Mouse (Mus musculus): ENCODE data around the gene Brd7.

The Brd7 gene

DNA sequence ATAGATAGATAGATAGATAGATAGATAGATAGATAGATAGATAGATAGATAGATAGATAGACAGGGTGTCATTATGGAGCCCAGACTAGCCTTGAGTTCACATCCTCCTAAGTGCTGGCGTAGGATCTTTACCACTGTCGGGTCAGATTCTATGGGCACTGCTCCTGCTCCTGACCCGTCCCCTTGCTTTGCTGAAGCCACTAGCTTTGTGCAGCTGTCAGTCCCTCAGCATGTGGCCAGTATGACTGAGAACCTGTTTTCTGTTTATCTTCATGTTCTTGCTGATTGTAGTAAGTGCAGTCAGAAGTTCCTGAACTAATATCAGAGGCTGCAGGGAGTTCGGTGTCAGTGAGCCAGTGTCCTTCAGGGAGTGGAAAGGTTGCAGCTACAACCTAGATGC, 54.3 kb downstream of the Brd7 start:
- no peak for DNase-seq

DNA sequence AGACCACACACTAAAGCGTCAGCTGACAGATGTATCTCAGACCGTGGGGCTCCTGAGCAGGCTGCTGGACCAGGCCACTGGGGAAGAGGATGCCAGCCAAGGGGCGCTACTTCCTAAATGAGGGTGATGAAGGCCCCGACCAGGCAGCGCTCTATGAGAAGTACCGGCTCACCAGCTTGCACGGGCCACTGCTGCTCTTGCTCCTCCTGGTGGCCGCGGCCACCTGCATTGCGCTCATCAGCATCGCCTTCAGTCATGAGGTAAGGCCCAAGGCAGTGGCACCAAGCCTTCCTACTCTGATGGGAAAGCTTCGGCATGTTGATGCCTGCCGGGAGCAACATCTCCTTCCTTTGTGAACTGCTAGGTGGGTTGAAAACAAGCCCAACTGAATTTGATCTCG, 55.5 kb downstream of the Brd7 start:
- no peak for DNase-seq

GRCm38 (mm10) chr8:88305814-88306213, 56.2 kb downstream of the Brd7 start:
- no peak for DNase-seq

DNA sequence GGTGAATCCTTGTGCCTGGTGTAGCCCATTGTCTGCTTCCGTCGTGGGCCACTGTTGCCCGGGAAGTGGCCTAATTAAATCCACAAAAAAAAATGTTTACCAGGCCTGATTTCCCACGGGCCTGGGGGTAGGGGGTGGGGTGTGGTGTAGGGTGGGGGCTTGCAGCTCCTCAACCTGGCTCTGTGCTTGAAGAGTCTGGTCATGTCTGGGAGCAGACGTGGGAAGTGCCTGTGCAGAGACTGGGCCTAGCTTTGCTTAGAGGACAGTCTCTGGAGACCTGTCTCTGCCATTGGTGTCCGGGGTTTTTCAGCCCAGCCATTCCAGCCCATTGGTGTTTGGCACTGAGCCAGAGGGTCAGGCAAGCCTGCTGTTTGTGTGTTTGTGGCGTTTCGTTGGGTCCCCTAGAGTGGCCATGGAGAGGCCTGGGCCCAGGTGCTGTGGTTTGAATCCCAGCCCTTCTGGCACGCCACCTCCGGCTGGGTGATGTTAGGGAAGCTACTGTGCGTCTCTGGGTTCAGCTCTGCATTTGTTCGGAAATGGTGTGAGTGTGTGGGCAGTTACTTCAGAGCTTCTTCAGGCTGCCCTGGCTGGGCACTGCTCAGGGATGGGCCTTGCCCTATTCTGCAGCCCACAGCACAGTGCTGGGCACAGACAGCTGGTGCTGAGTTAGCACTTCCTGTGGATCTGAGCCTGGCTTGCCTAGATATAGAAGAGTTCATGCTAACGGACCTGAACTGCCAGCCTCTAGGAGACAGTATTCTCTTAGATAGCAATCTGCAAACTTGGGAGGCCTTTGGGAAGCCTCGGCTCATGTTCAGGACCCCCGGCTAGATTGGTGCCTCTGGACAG, 60.2 kb downstream of the Brd7 start:
- no peak for DNase-seq

GRCm38 (mm10) chr8:88299907-88300603, 61.9 kb downstream of the Brd7 start:
- no peak for DNase-seq

DNA sequence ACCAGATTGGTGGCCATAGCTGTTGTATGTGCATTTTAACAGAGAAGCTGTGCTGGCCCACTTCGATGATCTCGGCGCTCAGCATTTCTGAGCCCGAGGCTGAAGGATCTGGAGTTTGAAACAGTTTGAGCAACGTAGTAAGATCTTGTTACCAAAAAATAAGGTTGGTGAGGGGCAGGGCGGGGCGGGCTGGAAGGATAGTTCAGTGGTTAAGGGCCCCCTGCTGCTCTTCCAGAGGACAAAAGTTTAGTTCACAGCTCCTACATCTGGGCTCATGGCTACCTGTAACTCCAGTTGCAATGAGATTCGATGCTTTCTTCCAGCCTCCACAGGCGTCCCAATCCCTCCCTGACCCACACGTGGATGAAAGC, 63.3 kb downstream of the Brd7 start:
- no peak for DNase-seq

GRCm38 (mm10) chr8:88297976-88298732, 63.8 kb downstream of the Brd7 start:
- no peak for DNase-seq

DNA sequence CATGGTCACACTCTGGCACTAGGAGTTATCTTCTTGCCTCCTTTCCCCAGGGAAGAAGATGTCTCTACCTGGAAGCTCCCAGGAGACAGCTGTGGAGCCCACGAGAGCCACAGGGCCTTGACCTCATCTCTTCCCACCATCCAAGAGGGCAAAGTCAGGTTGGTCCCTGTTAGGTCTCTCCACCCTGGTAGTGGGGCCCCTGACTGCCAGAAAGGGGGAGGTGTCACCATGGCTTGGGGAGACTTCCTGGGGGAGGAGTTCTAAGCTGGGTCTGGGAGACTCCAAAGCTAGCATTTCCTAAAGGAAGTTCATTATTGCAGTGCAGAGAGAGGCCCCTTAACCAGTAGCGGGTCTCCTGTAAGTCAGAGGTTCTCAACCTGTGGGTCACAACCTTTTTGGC, 67.0 kb downstream of the Brd7 start:
- DNase-seq: no peak

DNA sequence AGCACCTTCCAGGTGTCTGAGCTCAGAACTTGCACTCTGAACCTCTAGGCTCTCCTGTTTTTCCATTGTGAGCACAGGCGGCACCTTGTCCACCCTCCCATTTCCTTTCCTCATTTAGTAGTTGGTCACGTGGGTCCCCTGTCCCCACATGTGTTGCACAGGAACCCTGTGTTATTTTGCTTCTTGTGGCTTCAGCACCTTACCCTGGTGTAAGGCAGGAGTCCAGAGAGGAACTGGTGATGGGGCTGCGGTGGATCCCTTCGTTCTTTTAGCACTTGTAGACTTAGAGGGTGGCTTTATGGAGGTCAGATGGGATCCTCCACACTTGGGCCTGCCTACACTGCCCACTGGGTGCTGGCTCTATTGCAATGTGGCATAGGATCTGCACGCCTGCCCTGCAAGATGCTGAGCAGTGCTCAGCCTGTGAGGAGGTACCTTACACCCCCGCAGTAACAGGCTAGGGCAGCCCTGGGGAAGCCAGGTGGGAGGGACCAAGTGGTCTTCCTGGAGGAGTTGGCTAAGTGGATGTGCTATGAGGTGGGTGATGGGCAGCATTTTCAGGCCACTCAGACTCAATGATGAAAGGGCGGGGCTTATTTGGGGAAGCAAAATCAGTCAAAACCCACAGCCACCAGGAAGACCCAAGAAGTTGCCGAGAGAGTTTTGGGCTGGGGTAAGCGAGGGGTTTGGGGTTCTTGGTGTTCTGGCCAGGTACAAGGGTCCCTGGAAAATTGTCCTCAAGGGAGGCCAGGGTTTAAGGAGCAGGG, 68.2 kb downstream of the Brd7 start:
- DNase-seq: no peak

- DNase-seq: no peak
Observed at GRCm38 (mm10) chr8:88292926-88293325, 69.1 kb downstream of the Brd7 start.

DNA sequence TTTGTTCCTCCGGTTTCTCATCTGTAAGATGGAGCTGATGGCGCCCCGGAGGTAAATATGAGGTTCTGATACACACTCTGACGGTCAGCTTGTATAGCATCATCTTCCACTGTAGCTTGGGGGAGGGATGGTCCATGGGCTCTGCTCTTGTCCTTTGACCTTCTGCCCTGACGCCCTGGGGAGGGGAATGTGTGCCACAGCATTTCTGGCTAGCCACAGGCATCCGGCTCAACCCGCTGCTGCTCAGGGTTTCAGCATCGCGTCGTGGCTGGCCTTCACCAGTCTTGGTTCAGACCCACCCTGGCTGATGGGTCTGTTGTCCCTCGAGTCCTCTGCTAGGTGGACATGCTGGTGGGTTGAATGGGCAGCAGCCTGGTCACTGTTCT, 70.7 kb downstream of the Brd7 start:
- no peak for DNase-seq

GRCm38 (mm10) chr8:88290326-88291304, 71.4 kb downstream of the Brd7 start:
- no peak for DNase-seq

GRCm38 (mm10) chr8:88289901-88290300, 72.1 kb downstream of the Brd7 start:
- no peak for DNase-seq

- no peak for DNase-seq
Observed at GRCm38 (mm10) chr8:88288622-88289242, 73.3 kb downstream of the Brd7 start.

GRCm38 (mm10) chr8:88286421-88286960, 75.5 kb downstream of the Brd7 start:
- no peak for DNase-seq

DNA sequence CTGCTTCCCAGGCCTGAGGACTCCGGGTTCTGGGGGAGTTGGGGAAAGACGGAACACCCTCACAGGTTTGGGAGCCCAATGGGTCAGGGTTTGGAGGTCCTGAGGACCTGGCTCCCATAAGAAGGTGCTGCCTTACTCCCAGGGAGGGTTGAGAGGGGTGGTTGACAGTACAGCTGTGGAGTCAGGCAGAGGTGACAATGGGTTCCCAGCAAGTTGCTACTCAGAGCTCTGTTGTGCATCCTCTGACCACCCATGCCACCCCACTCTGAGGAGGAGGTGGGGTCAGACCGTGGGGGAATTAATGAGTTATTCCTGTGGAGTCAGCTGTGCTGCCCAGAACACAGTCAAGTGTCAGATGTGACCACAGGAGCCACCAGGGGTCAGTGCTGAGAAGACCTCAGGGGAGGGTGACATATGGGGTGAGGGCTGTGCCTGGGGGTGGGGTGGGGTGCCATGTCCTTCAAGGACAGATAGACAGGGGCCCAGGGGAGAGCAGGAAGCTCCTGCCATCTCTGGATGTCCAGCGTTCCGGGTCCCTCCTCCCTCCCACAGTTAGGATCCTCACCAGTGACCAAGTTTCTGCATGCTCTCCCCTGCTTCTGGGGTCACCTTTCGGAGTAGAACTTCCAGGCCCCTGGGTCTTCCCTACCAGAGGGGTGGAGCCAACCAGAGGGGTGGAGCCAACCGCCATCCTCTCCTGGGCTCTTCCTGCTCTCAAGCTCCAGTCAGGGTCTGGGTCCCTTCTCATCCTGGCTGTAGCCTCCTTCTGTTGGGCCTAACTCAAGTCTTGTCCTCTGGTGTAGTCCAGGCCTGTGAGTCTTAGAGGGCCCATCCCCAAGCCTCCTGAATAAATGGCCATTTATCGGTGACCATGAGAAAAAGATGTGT, 76.3 kb downstream of the Brd7 start:
- no peak for DNase-seq

- DNase-seq: no peak
Observed at GRCm38 (mm10) chr8:88284738-88285137, 77.3 kb downstream of the Brd7 start.

DNA sequence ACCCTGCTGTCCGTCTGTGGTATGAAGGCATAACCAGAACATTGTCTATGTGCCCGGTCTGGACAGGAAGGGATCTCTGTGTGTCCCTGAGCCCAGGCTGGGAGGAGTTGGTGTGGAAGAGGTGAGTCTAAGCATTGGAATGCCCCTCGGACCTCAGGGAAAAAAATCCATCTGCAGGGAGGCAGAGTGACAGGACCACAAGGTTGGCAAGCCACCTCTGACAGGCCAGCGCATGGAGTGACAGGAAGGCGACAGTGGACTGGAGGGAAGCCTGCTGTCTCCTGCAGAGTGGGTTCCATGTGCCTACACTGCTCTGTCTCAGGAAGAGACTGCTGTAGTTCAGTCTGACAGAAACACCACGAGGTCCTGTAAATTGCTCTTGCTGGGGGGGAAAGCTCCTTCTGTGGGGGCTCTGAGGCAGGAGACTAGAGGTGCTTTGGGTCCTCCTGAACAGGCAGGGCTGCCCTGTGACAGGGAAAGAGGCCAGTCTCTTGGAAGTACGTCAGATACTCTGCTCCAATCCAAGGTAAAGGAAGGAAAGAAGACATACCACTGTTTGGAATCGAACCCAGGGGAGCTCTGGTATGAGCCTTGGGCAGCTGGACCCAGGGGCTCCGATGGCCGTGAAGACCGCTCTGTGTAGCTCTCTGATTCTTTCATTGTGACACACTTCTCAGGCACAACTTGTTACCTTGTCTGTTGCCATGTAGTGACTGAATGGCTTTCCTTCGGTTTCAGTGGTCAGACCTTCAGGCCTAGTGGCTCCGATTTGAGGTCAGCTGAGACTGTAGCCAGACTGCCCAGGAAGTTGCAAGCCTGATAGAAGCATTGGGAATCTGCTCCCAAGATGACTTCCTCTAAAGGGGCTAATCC, 78.5 kb downstream of the Brd7 start:
- no peak for DNase-seq

GRCm38 (mm10) chr8:88282684-88283083, 79.3 kb downstream of the Brd7 start:
- peak; percentile 32 to 39 for DNase-seq

Data from kidney, adult 8-10 months (tissue).